Mouse (Mus musculus): ENCODE results near the gene Cdk14. TPM values are rescaled to one million over a fixed set of nuclear protein-coding genes. Genes with fewer than 3 reads are reported as not detected.

Gene Cdk14
- polyA plus RNA-seq, 1 experiment from 2014 or later, result 10.6 TPM

GRCm38 (mm10) chr5:4788484-4788883 lies 631.6 kb downstream of the Cdk14 start:
- ATAC-seq (replicated peaks; ENCODE audit: extremely low read depth, insufficient read depth, low FRiP score), result no peak
- WGBS, result 89% methylated on average over 3 of the region's 3 CpGs
- H3K4me1 ChIP-seq (ENCODE audit: control insufficient read depth, insufficient read depth, low read length), result 0 out of 2 replicates have a peak, but pooled peaks cover 2% of the 10 kb centered on the region
- H3K4me2 ChIP-seq (ENCODE audit: low read depth, low read length), result no peak overlapping the region
- no peak overlapping the region for H3K4me3 ChIP-seq (ENCODE audit: low read length)
- no peak overlapping the region for H3K9ac ChIP-seq (ENCODE audit: low read length)
- no peaks in the 10 kb centered on the region for H3K27me3 ChIP-seq (ENCODE audit: control insufficient read depth, insufficient read depth, low read length)
- H3K36me3 ChIP-seq (ENCODE audit: control insufficient read depth, insufficient read depth), result no peaks in the 10 kb centered on the region
- no peak overlapping the region for H3K27ac ChIP-seq (ENCODE audit: low read length)
- no peaks in the 10 kb centered on the region for H3K9me3 ChIP-seq (replicated peaks; ENCODE audit: control insufficient read depth, low read length)

- H3K27ac ChIP-seq (ENCODE audit: low read length), result no peak overlapping the region
- no peaks in the 10 kb centered on the region for H3K9me3 ChIP-seq (replicated peaks; ENCODE audit: control insufficient read depth, low read length)
- no peaks in the 10 kb centered on the region for H3K36me3 ChIP-seq (ENCODE audit: control insufficient read depth, insufficient read depth)
- H3K27me3 ChIP-seq (ENCODE audit: control insufficient read depth, insufficient read depth, low read length), result no peaks in the 10 kb centered on the region
- no peak overlapping the region for H3K9ac ChIP-seq (ENCODE audit: low read length)
- 54% methylated on average over 3 of the region's 3 CpGs for WGBS
- H3K4me1 ChIP-seq (ENCODE audit: control insufficient read depth, insufficient read depth, low read length), result 0 out of 2 replicates have a peak, but pooled peaks cover 2% of the 10 kb centered on the region
- no peak overlapping the region for H3K4me2 ChIP-seq (ENCODE audit: low read depth, low read length)
- no peak overlapping the region for H3K4me3 ChIP-seq (ENCODE audit: low read length)
- no peak for ATAC-seq (replicated peaks; ENCODE audit: extremely low read depth, insufficient read depth, low FRiP score)
These were observed 633.3 kb downstream of the Cdk14 start for GRCm38 (mm10) chr5:4786816-4787215.

GRCm38 (mm10) chr5:4778274-4778673 lies 641.8 kb downstream of the Cdk14 start:
- no peak overlapping the region for H3K9ac ChIP-seq (ENCODE audit: low read length)
- H3K36me3 ChIP-seq (ENCODE audit: control insufficient read depth, insufficient read depth), result no peaks in the 10 kb centered on the region
- 87% methylated on average over 3 of the region's 3 CpGs for WGBS
- no peaks in the 10 kb centered on the region for H3K9me3 ChIP-seq (replicated peaks; ENCODE audit: control insufficient read depth, low read length)
- H3K4me3 ChIP-seq (ENCODE audit: low read length), result no peak overlapping the region
- no peaks in the 10 kb centered on the region for H3K27me3 ChIP-seq (ENCODE audit: control insufficient read depth, insufficient read depth, low read length)
- ATAC-seq (replicated peaks; ENCODE audit: extremely low read depth, insufficient read depth, low FRiP score), result no peak
- no peak overlapping the region for H3K27ac ChIP-seq (ENCODE audit: low read length)
- H3K4me1 ChIP-seq (ENCODE audit: control insufficient read depth, insufficient read depth, low read length), result 0 out of 2 replicates have a peak, but pooled peaks cover under 1% of the 10 kb centered on the region
- H3K4me2 ChIP-seq (ENCODE audit: low read depth, low read length), result no peak overlapping the region

- Histone ChIP-seq H3K4me3 (ENCODE audit: low read length) (no peak overlapping the region), H3K4me1 (ENCODE audit: control insufficient read depth, insufficient read depth, low read length) (peaks cover 3% of the 10 kb centered on the region; the same call in 1 of the 2 replicates), H3K4me2 (ENCODE audit: low read depth, low read length) (no peak overlapping the region), H3K9me3 (replicated peaks; ENCODE audit: control insufficient read depth, low read length) (no peaks in the 10 kb centered on the region), H3K27ac (ENCODE audit: low read length) (no peak overlapping the region), H3K36me3 (ENCODE audit: control insufficient read depth, insufficient read depth) (no peaks in the 10 kb centered on the region), H3K27me3 (ENCODE audit: control insufficient read depth, insufficient read depth, low read length) (no peaks in the 10 kb centered on the region), H3K9ac (ENCODE audit: low read length) (no peak overlapping the region)
- no peak for ATAC-seq (replicated peaks; ENCODE audit: extremely low read depth, insufficient read depth, low FRiP score)
- whole genome bisulfite sequencing, result 69% methylated on average over 2 of the region's 2 CpGs
These were observed 643.6 kb downstream of the Cdk14 start for GRCm38 (mm10) chr5:4776495-4776894.

GRCm38 (mm10) chr5:4773090-4773772 lies 646.9 kb downstream of the Cdk14 start:
- Histone ChIP-seq H3K4me2 (ENCODE audit: low read depth, low read length) (no peak overlapping the region), H3K27ac (ENCODE audit: low read length) (no peak overlapping the region), H3K4me1 (ENCODE audit: control insufficient read depth, insufficient read depth, low read length) (peaks cover 3% of the 10 kb centered on the region; the same call in 1 of the 2 replicates), H3K27me3 (ENCODE audit: control insufficient read depth, insufficient read depth, low read length) (no peaks in the 10 kb centered on the region), H3K9me3 (replicated peaks; ENCODE audit: control insufficient read depth, low read length) (0 out of 2 replicates have a peak, but pooled peaks cover 3% of the 10 kb centered on the region), H3K36me3 (ENCODE audit: control insufficient read depth, insufficient read depth) (no peaks in the 10 kb centered on the region), H3K4me3 (ENCODE audit: low read length) (no peak overlapping the region), H3K9ac (ENCODE audit: low read length) (no peak overlapping the region)
- no peak for ATAC-seq (replicated peaks; ENCODE audit: extremely low read depth, insufficient read depth, low FRiP score)
- WGBS, result 55% methylated on average over 9 of the region's 9 CpGs

GRCm38 (mm10) chr5:4770609-4771008 lies 649.5 kb downstream of the Cdk14 start:
- peaks cover 3% of the 10 kb centered on the region; the same call in 1 of the 2 replicates for H3K4me1 ChIP-seq (ENCODE audit: control insufficient read depth, insufficient read depth, low read length)
- H3K9me3 ChIP-seq (replicated peaks; ENCODE audit: control insufficient read depth, low read length), result 0 out of 2 replicates have a peak, but pooled peaks cover 3% of the 10 kb centered on the region
- H3K4me2 ChIP-seq (ENCODE audit: low read depth, low read length), result no peak overlapping the region
- H3K9ac ChIP-seq (ENCODE audit: low read length), result no peak overlapping the region
- H3K4me3 ChIP-seq (ENCODE audit: low read length), result no peak overlapping the region
- no peak overlapping the region for H3K27ac ChIP-seq (ENCODE audit: low read length)
- no peaks in the 10 kb centered on the region for H3K27me3 ChIP-seq (ENCODE audit: control insufficient read depth, insufficient read depth, low read length)
- H3K36me3 ChIP-seq (ENCODE audit: control insufficient read depth, insufficient read depth), result no peaks in the 10 kb centered on the region
- 78% methylated on average over 1 of the region's 1 CpGs for WGBS
- no peak for ATAC-seq (replicated peaks; ENCODE audit: extremely low read depth, insufficient read depth, low FRiP score)

- H3K27me3 ChIP-seq (ENCODE audit: control insufficient read depth, insufficient read depth, low read length), result no peaks in the 10 kb centered on the region
- ATAC-seq (replicated peaks; ENCODE audit: extremely low read depth, insufficient read depth, low FRiP score), result no peak
- H3K4me2 ChIP-seq (ENCODE audit: low read depth, low read length), result no peak overlapping the region
- no peak overlapping the region for H3K4me3 ChIP-seq (ENCODE audit: low read length)
- WGBS, result 32% methylated on average over 2 of the region's 2 CpGs
- H3K27ac ChIP-seq (ENCODE audit: low read length), result no peak overlapping the region
- H3K4me1 ChIP-seq (ENCODE audit: control insufficient read depth, insufficient read depth, low read length), result no peaks in the 10 kb centered on the region
- H3K9me3 ChIP-seq (replicated peaks; ENCODE audit: control insufficient read depth, low read length), result 0 out of 2 replicates have a peak, but pooled peaks cover 3% of the 10 kb centered on the region
- H3K9ac ChIP-seq (ENCODE audit: low read length), result no peak overlapping the region
- H3K36me3 ChIP-seq (ENCODE audit: control insufficient read depth, insufficient read depth), result no peaks in the 10 kb centered on the region
These were observed 652.2 kb downstream of the Cdk14 start for GRCm38 (mm10) chr5:4767896-4768295.

GRCm38 (mm10) chr5:4766719-4767118 lies 653.4 kb downstream of the Cdk14 start:
- Histone ChIP-seq H3K4me2 (ENCODE audit: low read depth, low read length) (no peak overlapping the region), H3K4me3 (ENCODE audit: low read length) (no peak overlapping the region), H3K36me3 (ENCODE audit: control insufficient read depth, insufficient read depth) (no peaks in the 10 kb centered on the region), H3K9me3 (replicated peaks; ENCODE audit: control insufficient read depth, low read length) (0 out of 2 replicates have a peak, but pooled peaks cover 3% of the 10 kb centered on the region), H3K9ac (ENCODE audit: low read length) (no peak overlapping the region), H3K27ac (ENCODE audit: low read length) (no peak overlapping the region), H3K4me1 (ENCODE audit: control insufficient read depth, insufficient read depth, low read length) (no peaks in the 10 kb centered on the region), H3K27me3 (ENCODE audit: control insufficient read depth, insufficient read depth, low read length) (no peaks in the 10 kb centered on the region)
- ATAC-seq (replicated peaks; ENCODE audit: extremely low read depth, insufficient read depth, low FRiP score), result no peak
- 44% methylated on average over 5 of the region's 5 CpGs for WGBS

GRCm38 (mm10) chr5:4761891-4762290 lies 658.2 kb downstream of the Cdk14 start:
- no peak overlapping the region for H3K4me2 ChIP-seq (ENCODE audit: low read depth, low read length)
- no peak overlapping the region for H3K27ac ChIP-seq (ENCODE audit: low read length)
- no peaks in the 10 kb centered on the region for H3K36me3 ChIP-seq (ENCODE audit: control insufficient read depth, insufficient read depth)
- peaks cover 3% of the 10 kb centered on the region; the same call in 1 of the 2 replicates for H3K4me1 ChIP-seq (ENCODE audit: control insufficient read depth, insufficient read depth, low read length)
- H3K27me3 ChIP-seq (ENCODE audit: control insufficient read depth, insufficient read depth, low read length), result no peaks in the 10 kb centered on the region
- no peaks in the 10 kb centered on the region for H3K9me3 ChIP-seq (replicated peaks; ENCODE audit: control insufficient read depth, low read length)
- no peak overlapping the region for H3K4me3 ChIP-seq (ENCODE audit: low read length)
- no peak overlapping the region for H3K9ac ChIP-seq (ENCODE audit: low read length)
- ATAC-seq (replicated peaks; ENCODE audit: extremely low read depth, insufficient read depth, low FRiP score), result no peak

Measured in heart, embryonic 16.5 days (tissue).